Mouse (Mus musculus) A20 (cell line): ENCODE results near the gene 1700034I23Rik.
"Not testable (repeated sequence)": the region's sequence is repeated elsewhere in the genome, so short reads cannot be mapped to it uniquely, and the experiment has no call there.

Experiments used
- DNase-seq: peaks from one replicate; pipeline ENCODE4 v3.0.0-alpha.2; 2011; ENCODE audit warnings: low read depth, low spot score

Gene 1700034I23Rik

DNA sequence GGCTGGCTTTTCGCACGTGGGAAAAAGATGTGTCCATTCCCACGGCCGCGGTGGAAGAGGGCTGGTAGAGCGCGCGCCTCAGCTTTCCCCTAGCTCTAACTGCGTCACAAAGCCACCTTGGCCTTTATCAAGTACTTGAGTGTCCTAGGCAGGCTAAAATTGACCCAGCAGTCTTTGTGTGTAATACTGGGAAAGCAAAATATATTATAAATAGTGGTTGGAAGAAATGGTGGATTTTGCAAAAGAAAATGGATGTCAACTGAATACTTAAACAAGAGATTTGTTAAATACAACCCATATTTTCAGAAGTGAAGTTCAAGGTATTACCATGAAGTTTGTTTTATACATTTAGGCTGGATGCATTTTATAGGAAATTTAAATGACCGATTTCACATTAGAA, at the start of gene 1700034I23Rik:
Gene 1700034I23Rik, minus strand, starts transcription at position 101 of the 400 bp plus-strand sequence.
- not testable (repeated sequence) for DNase-seq

DNA sequence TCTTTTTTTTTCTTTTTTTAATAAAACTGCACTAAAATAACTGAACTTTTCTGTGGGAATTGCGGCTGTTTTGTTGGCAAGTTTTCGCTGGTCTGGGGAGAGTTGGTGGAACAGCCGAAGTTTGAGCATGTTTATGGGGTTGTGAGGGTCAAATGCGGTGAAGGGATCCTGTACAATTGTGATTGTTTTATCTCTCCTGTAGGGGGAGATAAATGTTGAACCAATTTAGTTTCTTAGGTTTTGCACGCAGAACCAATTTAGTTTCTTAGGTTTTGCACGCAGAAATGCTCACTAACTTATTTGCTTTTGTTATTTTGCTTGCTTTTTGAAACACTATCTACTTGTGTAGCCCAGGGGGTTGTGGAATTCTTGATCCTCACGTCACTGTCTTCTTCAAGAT, 49.0 kb upstream of the 1700034I23Rik start:
- DNase-seq, result peak; percentile 74

DNA sequence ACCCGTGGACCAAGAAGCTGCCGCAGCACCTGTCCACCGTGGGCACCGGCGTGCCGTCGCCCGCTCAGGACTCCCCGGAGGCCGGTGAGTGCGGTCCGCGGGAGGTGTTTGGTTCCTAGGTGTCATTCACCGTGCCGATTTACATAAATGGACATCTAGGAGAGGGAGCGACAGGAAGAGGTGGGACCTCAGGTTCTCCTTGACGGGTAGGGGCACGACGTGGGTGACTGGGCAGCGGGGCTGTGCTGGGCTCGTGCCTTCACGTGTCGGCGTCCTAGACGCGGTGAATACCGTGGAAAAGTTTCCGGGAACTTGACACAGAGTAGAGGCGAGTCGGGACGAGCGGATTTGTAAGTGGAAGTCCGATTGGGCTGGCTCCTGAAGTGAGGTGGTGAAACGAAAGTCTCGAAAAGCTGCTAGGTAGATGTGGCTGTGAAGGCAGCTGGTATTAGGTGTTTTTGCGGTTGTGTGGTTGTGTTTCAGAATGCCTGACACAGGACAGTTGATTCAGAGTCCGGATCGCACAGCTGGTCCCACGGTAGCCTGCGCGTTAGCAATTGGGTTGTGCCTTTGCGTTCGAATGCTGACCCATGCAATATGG, 48.4 kb upstream of the 1700034I23Rik start:
- peak; percentile 91 for DNase-seq

DNA sequence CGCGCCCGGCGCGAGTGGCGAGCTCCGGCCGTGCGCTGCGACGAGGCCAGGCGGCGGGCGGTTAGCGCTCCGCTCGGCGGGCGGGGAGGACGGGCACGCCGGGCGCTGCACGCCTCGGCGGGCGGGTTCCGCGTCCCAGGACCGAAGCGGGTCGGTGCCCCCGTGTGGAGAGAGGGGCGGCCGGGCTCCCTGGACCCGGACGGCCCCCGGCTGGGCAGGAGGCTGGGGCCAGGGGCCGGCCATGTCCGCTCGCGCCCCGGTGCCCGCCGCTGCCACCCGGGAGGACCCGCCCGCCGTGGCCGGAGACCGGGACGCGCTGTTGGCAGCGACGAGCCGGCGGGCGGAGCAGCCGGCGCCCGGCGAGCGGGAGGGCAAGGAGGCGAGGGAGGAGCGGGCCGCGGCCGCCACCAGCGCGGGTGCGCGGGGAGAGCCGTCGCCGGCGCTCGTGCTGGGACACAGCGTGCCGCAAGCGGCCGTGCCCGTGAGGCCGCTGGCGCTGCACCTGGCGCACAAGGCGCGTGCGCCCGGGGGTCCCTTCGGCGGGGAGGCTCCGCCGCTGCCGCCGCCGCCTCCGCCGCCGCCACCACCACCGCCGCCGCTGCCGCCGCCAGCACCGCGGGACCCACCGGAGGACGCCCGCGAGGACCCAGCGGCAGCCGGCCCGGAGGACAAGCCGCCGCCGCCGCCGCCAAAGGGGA, 47.7 kb upstream of the 1700034I23Rik start:
- no peak for DNase-seq

DNA sequence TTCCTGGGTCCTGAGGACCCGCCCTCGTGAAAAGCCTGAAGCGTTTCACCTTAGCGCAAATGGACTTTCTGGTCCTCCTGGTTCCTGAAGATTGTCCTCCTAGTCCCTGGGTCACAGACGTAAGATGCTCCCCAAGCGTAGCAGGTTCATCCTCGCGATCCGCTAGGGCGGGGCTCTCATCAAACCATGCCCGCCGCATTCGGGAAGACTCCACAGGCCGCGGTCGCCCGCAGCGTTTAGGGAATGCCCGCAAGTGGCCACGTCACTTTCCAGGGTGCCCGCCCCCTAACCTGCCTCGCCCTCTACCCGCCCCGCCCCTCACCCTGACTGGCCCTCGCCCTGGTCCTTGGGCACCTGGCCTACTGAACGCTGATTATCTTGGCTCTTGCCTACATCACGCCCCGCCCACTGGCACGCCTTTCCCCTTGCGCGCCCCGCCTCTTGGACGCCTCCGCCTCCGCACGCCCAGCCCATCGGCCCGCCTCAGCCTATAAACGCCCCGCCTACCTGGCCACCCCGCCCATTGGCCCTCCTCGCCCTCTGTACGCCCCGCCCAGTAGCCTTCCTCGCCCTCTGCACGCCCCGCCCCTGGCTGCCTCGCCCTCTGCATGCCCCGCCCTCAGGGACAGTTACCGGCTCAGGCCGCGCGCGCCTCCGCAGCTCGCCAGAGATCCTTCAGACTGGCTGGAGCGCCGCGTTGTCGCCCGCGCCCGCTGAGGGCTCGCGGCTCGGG, 47.0 kb upstream of the 1700034I23Rik start, which contains the start of gene Larp1b:
Gene Larp1b, plus strand, starts transcription at position 659 of the 733 bp plus-strand sequence.
- DNase-seq, result peak; percentile 99

DNA sequence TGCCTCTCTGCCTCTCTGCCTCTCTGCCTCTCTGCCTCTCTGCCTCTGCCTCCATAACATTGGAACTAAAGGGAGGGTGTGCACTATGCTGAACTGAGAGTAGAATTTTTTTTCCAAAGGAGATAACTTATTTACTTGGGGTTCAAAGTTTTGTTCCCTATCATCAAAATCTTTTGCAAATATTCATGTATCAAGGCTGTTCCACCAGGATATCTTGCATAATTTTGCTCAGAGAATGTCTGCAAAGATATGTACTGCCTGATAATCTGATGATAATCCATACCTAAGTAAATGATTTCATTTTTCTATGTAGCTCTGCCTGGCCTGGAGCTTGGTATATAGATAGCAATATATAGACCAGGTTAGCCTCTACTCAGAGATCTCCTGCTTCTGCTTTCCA, 36.7 kb upstream of the 1700034I23Rik start:
- no peak for DNase-seq

DNA sequence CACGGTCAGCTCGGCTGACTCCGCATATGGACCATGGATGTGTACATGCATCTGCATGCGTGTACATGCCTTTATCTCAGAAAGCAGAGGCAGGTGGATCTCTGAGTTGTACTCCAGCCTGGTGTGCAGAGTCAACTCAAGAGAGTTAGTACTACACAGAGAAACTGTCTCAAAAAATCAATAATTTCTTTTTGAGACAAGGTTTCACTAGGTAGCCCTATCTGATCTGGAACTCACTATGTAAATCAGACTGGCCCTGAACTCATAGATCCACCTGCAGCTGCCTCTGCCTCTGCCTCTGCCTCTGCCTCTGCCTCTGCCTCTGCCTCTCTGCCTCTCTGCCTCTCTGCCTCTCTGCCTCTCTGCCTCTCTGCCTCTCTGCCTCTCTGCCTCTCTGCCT, 36.2 kb upstream of the 1700034I23Rik start:
- no peak for DNase-seq

DNA sequence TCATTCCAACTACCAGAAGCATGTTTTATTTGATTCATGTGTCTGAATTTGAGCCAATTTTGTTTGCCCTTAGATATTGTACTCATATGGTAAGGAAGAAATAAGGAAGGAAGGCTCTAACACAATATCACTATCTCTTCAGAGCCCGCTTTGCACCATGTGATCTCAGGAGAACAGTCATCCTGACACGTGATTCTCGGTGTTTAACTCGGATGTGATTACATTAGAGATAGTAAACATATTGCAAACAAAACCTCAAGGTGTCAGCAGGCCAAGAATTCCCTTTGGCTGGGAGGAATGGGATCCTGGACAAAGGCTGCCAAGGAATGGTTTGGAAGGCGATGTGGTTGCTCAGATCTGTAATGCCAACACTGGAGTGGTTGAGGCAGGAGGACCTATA, 35.8 kb upstream of the 1700034I23Rik start:
- DNase-seq, result no peak

DNA sequence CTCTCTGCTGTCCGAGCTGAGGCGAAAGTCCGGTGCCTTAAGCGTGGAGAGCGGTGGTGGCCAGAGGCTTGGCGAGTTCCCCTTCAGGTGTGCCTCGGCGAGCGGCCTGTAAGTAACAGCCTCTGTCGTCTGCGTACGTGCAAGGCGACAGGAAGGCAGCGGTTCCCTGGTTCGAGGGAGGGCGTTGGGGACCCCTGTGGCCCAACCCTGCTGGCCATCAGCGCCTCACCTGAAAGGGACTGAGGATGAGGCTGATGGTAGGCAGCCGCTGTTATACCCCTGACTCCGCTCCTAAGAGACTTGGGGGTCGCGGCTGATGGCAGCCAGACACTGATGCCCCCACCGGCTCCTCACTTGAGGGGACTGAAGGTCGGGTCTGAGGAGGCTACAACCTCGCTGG, 8.0 kb downstream of the 1700034I23Rik start:
- DNase-seq, result peak; percentile 73

DNA sequence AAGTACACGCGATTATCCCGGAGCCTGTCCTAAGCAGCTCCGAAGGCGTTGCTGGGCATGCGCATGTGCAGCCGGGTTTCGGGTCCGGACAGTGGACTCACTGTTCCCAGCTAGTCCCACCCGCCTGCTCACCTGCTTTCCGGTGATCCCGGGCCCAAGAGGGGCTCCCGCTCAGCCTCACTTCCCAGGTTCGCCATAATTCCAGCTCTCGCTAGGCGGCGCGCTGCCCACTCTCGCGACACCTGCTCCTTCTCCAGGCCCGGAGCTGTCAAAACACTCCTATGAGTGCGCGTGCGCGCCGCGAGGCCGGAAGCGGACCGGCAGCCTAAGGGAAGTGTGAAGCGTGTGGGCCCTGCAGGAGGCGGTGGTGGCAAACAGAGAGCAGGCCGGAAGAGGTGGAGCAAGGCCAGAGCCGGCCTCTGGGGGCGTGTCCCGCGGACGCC, 8.5 kb downstream of the 1700034I23Rik start:
- DNase-seq, result peak; percentile 98

DNA sequence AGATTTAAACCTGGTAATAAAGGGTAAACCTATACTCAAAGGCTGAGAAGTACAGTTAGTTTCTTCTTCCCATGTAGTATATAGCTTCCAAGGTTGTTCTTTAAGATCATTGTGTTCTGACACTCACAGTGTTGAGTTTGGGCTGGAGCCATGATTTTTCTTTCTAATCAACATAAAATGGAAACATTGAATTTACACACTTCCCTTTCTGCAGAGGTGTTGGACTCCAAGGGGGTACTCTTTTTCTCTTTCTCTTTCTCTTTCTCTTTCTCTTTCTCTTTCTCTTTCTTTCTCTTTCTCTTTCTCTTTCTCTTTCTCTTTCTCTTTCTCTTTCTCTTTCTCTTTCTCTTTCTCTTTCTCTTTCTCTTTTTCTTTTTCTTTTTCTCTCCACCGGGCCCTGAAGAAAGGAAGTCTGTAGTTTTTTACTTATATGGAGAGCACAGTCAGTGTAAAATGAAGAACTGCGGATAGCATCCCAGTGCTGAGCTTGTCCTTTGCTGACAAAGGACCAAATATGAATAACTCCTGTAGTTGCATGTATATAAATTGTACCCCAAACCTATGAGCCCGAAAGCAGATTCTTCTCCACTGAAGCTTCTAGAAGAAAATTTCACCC, 49.1 kb downstream of the 1700034I23Rik start:
- not testable (repeated sequence) for DNase-seq
